Mouse (Mus musculus) liver, adult 2 months (tissue): Measurements from ENCODE around the gene Sdhaf4. TPM values are rescaled to one million over a fixed set of nuclear protein-coding genes. Genes with fewer than 3 reads are reported as not detected.

Experiments used
- DNase-seq: peaks from one replicate; pipeline ENCODE4 v3.0.0-alpha.2; 2011; ENCODE audit warnings: low read depth, low spot score; ENCODE audit errors: extremely low read depth
- H3K27ac ChIP-seq: fragments of 200-500 bp; replicated peaks from 2 replicates; pipeline ENCODE4 v1.5.1; 2012; ENCODE audit warnings: low read depth, mild to moderate bottlenecking, control low read depth, inconsistent platforms, low read length; ENCODE audit not compliant: insufficient read depth
- H3K27me3 ChIP-seq: fragments of 200-500 bp; 2 replicates; pipeline ENCODE4 v1.6.1; 2012; ENCODE audit warnings: mild to moderate bottlenecking, moderate library complexity, low read length, inconsistent platforms; ENCODE audit not compliant: control insufficient read depth, insufficient read depth
- H3K36me3 ChIP-seq: fragments of 200-500 bp; 2 replicates; pipeline ENCODE4 v1.6.1; 2012; ENCODE audit warnings: low read length, inconsistent platforms; ENCODE audit not compliant: control insufficient read depth, insufficient read depth
- H3K4me1 ChIP-seq: fragments of 200-500 bp; 2 replicates; pipeline ENCODE4 v1.6.1; 2011; ENCODE audit warnings: low read length; ENCODE audit not compliant: control insufficient read depth, insufficient read depth
- H3K4me3 ChIP-seq: fragments of 200-500 bp; 2 replicates; pipeline ENCODE4 v1.5.1; 2011; ENCODE audit warnings: low read depth, mild to moderate bottlenecking, control low read depth, low read length, moderate library complexity; ENCODE audit not compliant: insufficient read depth
- H3K79me2 ChIP-seq: fragments of 200-500 bp; 2 replicates; pipeline ENCODE4 v1.6.1; 2012; ENCODE audit warnings: inconsistent platforms, mild to moderate bottlenecking, low read length, moderate library complexity; ENCODE audit not compliant: control insufficient read depth, insufficient read depth
- H3K9ac ChIP-seq: fragments of 200-500 bp; 2 replicates; pipeline ENCODE4 v1.6.1; 2012; ENCODE audit warnings: low read depth, mild to moderate bottlenecking, control low read depth, inconsistent platforms, low read length
- CTCF ChIP-seq: fragments of 200-500 bp; IDR thresholded peaks from 2 replicates; pipeline ENCODE4 v1.5.1; 2011; ENCODE audit warnings: low read depth, low read length, control low read depth
- POLR2A ChIP-seq: fragments of 200-500 bp; IDR thresholded peaks from 2 replicates; pipeline ENCODE4 v1.6.1; 2011; ENCODE audit warnings: low read length, control low read depth; ENCODE audit not compliant: insufficient read depth; ENCODE audit errors: extremely low read depth
- WGBS: fragments of 180-500 bp; shearing (Covaris S2); methylation state at CpG from one replicate; pipeline ENCODE4 v1.1.7; 2018; 5-methylcytosine and 5-hydroxymethylcytosine counted together
- polyA plus RNA-seq: library from polyadenylated mRNA; depleted of rRNA; stranded (reverse); fragments of >200 nt; gene quantifications from 2 replicates; pipeline ENCODE4 v1.2.3, GENCODE M21; 2012; rRNA removed
- total RNA-seq: library from RNA; depleted of rRNA; stranded (reverse); fragments of >200 nt; gene quantifications from 2 replicates; pipeline ENCODE4 v1.2.3, GENCODE M21; 2014; rRNA removed

The Sdhaf4 gene
- total RNA-seq (47.4 and 53.3 TPM in 2 replicates), polyA plus RNA-seq (8.9 and 10.5 TPM in 2 replicates)

- Histone ChIP-seq H3K27ac (peak within 1 kb of the TSS; percentile 87), H3K27me3 (no peaks in the 10 kb centered on the region), H3K36me3 (peaks cover 11% of the 10 kb centered on the region; the same call in 1 of the 2 replicates), H3K4me3 (peak within 1 kb of the TSS; percentile 94), H3K9ac (peak within 1 kb of the TSS; percentile 93), H3K4me1 (no peaks in the 10 kb centered on the region; the same call in 1 of the 2 replicates), H3K79me2 (no peaks in the 10 kb centered on the region)
- peak; percentile 80 for DNase-seq
- WGBS, result under 1% methylated on average over 47 of the region's 47 CpGs
- peak; percentile 64; the same call in 1 of the 2 replicates for TF ChIP-seq POLR2A
- no peak for TF ChIP-seq CTCF
Observed at GRCm38 (mm10) chr1:24005070-24005804, at the start of gene Sdhaf4. Sdhaf4 (minus strand) TSS chr1:24005656.

GRCm38 (mm10) chr1:24046730-24047510, 41.5 kb upstream of the Sdhaf4 start:
- Histone ChIP-seq H3K4me3 (no peak overlapping the region), H3K27ac (no peak overlapping the region), H3K9ac (no peak overlapping the region), H3K27me3 (no peaks in the 10 kb centered on the region), H3K36me3 (peaks cover 25% of the 10 kb centered on the region), H3K79me2 (no peaks in the 10 kb centered on the region; the same call in 1 of the 2 replicates), H3K4me1 (peaks cover 3% of the 10 kb centered on the region; the same call in 1 of the 2 replicates)
- TF ChIP-seq POLR2A (no peak), CTCF (no peak)
- DNase-seq, result no peak
- WGBS, result 80% methylated on average over 6 of the region's 6 CpGs

- H3K79me2 ChIP-seq, result no peaks in the 10 kb centered on the region; the same call in 1 of the 2 replicates
- H3K9ac ChIP-seq, result no peak overlapping the region
- H3K36me3 ChIP-seq, result peaks cover 15% of the 10 kb centered on the region
- no peak for DNase-seq
- H3K27ac ChIP-seq, result no peak overlapping the region
- peaks cover 3% of the 10 kb centered on the region; the same call in 1 of the 2 replicates for H3K4me1 ChIP-seq
- TF ChIP-seq POLR2A, result no peak
- no peak for TF ChIP-seq CTCF
- H3K4me3 ChIP-seq, result no peak overlapping the region
- 91% methylated on average over 5 of the region's 5 CpGs for WGBS
- no peaks in the 10 kb centered on the region for H3K27me3 ChIP-seq
Observed at GRCm38 (mm10) chr1:24045627-24046026, 40.2 kb upstream of the Sdhaf4 start.

GRCm38 (mm10) chr1:24043007-24043406, 37.6 kb upstream of the Sdhaf4 start:
- no peak overlapping the region for H3K9ac ChIP-seq
- H3K4me1 ChIP-seq, result peaks cover 3% of the 10 kb centered on the region; the same call in 1 of the 2 replicates
- TF ChIP-seq POLR2A, result no peak
- no peak for TF ChIP-seq CTCF
- no peaks in the 10 kb centered on the region; the same call in 1 of the 2 replicates for H3K79me2 ChIP-seq
- no peak overlapping the region for H3K4me3 ChIP-seq
- no peak overlapping the region for H3K27ac ChIP-seq
- no peaks in the 10 kb centered on the region for H3K27me3 ChIP-seq
- DNase-seq, result no peak
- WGBS, result 91% methylated on average over 5 of the region's 5 CpGs
- H3K36me3 ChIP-seq, result peaks cover 21% of the 10 kb centered on the region

GRCm38 (mm10) chr1:24033759-24034423, 28.4 kb upstream of the Sdhaf4 start:
- Histone ChIP-seq H3K4me1 (no peaks in the 10 kb centered on the region), H3K79me2 (no peaks in the 10 kb centered on the region), H3K27me3 (no peaks in the 10 kb centered on the region), H3K36me3 (peaks cover 32% of the 10 kb centered on the region), H3K4me3 (no peak overlapping the region), H3K27ac (no peak overlapping the region), H3K9ac (no peak overlapping the region)
- 86% methylated on average over 2 of the region's 2 CpGs for WGBS
- no peak for DNase-seq
- no peak for TF ChIP-seq CTCF
- no peak for TF ChIP-seq POLR2A
